Mouse (Mus musculus) olfactory bulb, adult 2 months (tissue): ENCODE results near the gene Itfg2.

Source experiments
- CTCF ChIP-seq: fragments of 200-500 bp; IDR thresholded peaks from 2 replicates; pipeline ENCODE4 v1.5.1; 2012; ENCODE audit warnings: low read depth, mild to moderate bottlenecking, low read length, moderate library complexity; ENCODE audit not compliant: insufficient read depth
- POLR2A ChIP-seq: fragments of 200-500 bp; IDR thresholded peaks from 2 replicates; pipeline ENCODE4 v1.6.1; 2012; ENCODE audit warnings: mild to moderate bottlenecking, low read depth, low read length, moderate library complexity; ENCODE audit not compliant: insufficient read depth

- no peak for TF ChIP-seq CTCF
- no peak for TF ChIP-seq POLR2A
These were observed 44.7 kb upstream of the Itfg2 start for GRCm38 (mm10) chr6:128469451-128469850.
